Mouse (Mus musculus) thymus, postnatal 0 days (tissue): ENCODE measurements around the gene Lipc. TPM values are rescaled to one million over a fixed set of nuclear protein-coding genes. Genes with fewer than 3 reads are reported as not detected.
"Not testable (repeated sequence)": the region's sequence is repeated elsewhere in the genome, so short reads cannot be mapped to it uniquely, and the experiment has no call there.

Experiments used
- DNase-seq: peaks from one replicate; pipeline ENCODE4 v3.0.0-alpha.2; 2015; ENCODE audit warnings: low spot score
- polyA plus RNA-seq: library from polyadenylated mRNA; unstranded; fragments of >200 nt; fragmentation: Nextera tagmentation; extraction: Ambion mirVana; gene quantifications from 2 replicates; pipeline ENCODE4 v1.2.1, GENCODE M21; 2015

Gene Lipc
- polyA plus RNA-seq, 1 experiment from 2014 or later: 0.25 TPM

DNA sequence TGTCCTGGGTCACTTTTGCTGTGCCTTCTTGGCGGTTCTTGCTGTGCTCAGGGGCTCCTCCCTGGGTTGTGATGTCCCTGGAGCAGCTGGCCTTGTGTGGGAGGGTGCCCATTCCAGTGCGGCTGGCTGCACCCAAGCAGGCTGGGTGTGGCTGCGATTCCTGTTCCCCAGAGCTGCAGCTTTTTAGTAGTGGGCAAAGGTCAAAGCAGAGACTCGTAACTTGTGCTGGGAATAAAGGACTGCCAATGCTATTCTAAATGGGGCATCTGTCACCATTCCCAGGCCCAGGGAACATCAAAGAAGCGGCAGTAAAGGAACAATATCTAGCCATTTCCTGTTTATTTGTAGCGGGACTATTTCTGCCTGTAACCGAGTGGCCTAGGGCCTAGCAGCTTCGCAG, 88.7 kb downstream of the Lipc start:
- no peak for DNase-seq

DNA sequence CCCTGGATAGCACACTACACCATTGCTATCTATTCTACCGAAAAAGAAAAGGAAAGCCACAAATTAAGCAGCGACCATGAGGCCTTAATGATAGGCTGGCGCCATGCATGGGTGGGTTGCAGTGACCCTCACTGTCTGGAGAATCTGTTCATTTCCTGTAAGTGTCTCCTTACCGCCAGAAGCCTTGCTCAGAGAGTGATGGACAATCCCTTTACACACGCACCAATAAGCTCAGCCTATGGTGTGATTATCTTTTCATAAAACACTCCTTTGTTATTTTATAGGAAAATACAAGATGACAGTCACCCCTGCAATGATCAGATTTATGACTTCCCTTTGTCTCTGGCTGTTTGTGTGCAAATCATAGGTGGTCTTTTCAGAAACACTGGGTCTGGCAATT, 92.8 kb downstream of the Lipc start:
- no peak for DNase-seq

DNA sequence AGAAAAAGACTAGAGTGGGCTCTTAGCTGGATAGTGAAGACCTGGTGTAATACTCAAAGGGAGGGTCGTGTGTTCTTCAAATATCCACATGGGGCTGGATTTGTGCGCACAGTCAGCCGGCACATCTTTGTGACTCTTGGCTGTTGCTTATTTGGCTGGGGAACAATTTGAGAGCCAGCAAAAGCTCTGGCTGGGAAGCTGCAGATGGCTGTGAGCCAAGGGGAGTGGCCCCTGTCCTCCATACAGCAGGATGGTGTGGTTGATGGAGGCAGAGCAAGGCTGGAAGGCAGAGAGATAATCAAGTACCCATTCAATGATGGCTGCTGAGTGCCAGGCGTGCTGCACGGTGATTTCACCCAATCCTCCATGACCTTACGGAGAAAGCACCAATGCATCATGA, 96.2 kb downstream of the Lipc start:
- no peak for DNase-seq

DNA sequence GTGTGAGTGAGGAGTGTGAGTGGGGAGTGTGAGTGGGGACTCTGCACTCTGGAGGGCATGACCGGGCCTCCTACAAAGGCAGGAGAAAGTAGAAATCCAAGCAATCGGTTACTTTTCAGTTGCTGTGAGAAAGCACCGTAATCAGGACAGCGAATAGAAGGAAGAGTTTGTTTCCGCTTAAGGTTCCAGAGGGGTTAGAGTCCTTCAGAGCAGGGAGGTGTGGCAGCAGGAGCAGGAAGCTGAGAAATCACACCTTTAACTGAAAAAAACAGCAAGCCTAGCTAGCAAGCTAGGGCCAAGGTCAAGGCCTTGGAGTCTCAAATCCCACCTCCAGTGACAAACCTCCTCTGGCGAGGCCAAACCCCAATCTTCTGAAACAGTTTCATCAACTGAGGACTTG, 97.1 kb downstream of the Lipc start:
- no peak for DNase-seq

DNA sequence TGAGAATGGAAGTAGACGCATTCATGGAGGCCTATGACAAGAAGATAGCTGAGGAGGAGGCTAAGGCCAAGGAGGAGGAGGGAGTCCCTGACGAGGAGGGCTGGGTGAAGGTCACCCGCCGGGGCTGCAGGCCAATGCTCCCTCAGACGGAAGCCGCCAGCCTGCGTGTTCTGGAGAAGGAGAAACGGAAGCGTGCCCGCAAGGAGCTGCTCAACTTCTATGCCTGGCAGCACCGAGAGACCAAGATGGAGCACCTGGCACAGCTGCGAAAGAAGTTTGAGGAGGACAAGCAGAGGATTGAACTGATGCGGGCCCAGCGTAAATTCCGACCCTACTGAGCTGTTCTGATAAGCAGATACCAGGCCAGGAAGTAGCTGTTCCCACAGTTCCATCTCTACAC, 98.9 kb downstream of the Lipc start:
- not testable (repeated sequence) for DNase-seq

DNA sequence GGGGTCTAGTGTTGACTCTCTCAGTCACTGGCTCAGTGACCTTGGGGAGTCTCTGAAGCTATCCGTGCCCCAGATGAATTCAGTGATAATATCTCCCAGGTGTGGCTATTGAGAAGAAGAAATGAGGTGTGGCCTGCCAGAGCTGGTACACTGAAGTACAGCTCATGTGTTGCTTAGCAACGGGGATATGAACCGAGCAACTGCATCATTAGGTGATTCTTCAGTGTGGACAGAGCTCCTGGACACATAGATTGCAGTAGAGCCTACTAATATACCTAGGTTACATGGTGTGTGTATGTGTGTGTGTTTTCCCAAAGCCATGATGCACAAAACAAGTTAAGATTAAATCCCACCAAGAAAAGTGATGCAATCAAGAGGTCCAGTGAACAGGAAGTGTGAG, 100.5 kb downstream of the Lipc start:
- DNase-seq: no peak

DNA sequence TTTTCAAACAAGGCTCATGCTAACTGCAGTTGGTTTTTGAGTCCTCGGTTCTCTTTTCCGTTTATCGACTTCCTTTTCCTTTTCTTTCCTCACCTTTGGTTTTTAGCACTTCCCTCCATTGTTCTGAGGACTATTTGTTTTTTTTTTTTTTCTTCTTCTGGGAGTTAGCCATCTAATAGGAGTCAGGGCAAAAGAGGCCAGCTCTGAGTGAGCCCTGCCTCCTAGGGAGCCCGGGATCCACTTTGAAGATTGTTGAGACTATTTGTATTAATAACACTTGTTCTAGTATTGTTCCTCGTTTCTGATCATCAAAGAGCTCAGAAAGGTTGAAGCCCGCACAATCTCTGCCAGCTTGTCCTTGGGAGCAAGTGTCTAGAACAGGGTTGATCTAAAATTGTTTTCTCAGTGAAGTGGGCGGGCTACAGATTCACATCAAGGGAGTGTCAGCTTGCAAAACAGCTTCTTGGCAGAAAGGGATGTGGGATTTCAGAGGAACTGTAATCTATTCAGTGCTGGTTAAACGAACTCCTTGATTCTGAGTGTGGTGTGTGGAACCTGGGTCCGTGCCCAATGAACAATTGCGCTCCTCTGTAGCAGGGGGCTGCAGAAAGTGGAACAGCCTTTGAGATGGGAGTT, 103.8 kb downstream of the Lipc start:
- DNase-seq: peak; percentile 19

DNA sequence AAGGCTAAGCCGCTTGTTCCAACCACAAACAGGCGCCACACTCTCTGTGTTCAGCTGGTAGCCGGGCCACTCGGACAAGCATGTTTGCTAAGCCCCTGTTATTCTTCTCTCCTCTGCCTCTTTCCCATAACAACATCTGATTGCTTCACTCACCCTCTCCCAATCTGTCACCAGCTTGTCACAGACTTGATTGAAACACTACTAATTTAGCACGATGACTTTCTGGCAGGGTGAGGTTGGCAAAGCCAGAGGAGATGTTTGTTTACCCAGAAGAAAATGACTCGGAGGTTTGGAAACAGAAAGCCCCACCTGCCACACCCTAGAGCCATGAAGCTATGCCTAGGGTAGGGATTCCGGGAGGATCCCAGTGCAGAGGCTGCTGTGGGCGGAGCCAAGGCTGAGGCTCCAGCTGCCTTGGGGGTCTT, 104.4 kb downstream of the Lipc start:
- no peak for DNase-seq

DNA sequence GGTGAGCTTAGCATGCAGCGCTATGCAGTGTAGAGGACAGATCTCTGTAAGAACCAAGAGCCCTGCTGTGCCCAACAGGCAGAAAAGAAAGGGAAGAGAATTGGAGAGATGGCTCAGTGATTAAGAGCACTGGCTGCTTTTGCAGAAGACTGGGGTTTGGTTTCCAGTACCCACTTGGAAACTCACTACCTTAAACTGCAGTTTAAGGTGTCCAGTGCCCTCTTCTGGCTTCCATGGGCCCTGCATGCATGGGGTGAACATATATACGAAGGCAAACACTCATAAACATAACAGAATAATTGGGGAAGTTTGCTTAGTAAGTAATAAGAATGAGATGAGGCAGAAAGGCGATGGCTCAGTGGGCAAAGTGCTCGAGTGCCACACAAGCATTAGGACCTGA, 108.8 kb downstream of the Lipc start:
- no peak for DNase-seq

DNA sequence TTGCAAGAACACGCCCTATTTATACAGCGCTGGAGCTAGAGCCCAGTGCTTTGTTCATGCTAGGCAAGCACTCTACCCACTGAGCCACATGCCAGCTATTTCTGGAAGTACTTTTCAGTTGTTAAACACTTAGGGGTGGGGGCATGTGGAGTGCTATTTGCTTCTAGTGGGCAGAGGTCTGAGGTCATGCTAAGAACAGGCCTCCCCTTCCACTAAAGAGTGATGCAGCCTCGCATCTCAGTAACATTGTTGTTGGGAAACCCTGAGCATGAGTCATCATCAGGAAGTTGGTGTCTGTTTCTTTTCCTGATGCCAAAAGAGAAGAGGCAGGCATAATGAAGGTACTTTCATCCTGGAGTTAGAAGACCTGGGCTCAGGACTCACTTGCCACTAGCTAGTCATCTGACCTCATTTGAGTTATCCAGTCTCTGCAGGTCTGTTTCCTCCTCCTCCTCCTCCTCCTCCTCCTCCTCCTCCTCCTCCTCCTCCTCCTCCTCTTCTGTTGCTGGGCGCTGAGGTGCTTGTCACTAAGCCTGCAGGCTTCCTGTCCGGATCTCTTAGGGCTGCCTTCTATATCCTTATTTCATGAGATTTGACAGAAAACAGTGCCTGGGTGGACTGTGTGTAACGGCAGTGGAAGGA, 109.6 kb downstream of the Lipc start:
- DNase-seq: no peak

DNA sequence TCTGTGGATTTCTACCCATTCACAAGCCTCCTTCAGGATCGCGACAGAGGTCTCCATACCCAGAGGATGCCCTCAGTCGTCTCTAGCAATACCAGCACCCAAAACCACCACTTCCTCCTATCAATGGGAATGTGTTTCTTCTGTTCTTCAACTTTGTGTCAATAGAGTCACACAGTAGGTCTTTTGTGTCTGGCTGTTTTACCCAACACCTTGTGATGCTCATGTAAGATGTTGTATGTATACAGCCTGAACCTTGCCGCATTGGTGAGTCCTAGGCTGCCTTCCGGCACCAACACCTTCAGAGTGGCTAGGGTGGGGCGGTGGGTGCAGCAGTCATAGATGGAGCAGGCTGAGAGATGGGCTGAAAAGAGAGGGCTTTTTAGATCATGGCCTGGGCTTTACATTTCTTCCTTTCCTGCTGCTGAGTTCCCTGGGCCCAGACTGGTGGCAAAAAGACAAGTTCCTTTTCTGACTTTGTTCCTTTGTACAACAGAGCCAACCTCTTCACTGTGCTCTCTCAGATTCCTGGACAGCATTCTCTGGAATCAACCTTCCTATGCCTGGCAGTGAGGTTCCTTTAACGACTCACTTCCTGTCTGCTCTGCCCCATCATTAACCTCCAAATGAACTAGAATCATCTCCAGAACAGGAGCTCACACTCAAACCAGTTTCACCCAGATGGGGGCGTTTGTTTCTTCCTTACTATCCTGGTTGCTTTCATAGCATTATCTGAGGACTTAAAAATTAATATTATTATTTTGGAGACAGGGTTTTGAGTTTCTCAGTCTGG, 110.4 kb downstream of the Lipc start:
- no peak for DNase-seq

DNA sequence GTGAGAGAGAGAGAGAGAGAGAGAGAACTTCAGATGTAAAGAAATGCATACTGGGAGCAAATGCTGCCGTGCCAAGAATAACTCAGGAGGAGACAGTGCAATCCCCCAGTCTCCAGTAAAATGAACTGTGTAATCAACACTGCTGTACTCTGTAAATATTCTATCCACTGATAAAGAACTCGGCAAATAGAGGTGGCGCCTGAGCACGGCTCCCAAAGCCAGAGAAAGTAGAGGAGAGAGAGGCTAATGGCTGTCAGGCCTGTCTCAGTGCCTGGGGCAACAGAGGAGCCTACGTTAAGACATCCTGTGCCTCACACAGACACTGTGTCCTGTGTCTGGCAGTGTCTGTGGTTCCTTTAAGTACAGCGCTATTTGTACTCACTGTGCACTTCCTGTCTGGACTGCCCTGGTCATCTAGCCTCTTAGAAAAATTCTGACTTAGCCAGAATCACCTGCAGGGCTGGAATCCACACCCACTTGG, 111.1 kb downstream of the Lipc start:
- no peak for DNase-seq

DNA sequence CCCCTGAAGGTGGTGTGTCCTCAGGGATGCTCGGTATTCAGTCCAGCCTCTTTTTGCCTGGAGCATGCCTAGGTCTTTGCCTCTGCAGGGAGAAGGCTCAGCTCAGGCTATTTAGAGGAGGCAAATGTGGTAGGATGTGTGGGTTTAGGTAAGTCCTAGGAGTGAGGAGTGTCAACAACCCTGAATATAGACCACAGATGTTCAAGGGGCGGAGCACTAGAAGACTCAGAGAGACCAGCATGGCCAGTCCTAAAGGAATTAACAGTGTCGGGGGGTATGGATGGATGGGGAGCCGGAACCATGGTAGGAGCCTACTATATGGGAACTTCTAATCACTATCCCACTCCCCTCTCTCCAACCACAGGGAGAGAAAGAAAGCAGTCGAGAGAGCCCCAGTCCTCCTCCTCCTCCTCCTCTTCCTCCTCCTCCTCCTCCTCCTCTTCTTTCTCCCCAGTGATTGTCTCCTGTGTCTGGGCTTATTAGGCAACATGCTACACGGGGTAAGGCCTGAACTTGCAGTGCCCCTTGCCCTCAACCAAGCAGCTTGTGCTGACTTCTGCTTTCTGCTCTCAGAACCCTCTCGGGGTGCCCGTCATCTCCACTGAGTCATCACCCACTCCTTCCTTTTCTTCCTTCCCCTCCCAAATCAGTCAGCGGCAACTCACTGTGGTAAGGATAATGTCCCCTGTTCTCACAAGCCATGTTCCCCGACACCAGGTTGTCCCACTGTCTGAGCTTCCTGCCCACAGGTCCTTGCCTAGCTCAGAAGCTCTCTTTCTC, 113.7 kb downstream of the Lipc start:
- DNase-seq: no peak

DNA sequence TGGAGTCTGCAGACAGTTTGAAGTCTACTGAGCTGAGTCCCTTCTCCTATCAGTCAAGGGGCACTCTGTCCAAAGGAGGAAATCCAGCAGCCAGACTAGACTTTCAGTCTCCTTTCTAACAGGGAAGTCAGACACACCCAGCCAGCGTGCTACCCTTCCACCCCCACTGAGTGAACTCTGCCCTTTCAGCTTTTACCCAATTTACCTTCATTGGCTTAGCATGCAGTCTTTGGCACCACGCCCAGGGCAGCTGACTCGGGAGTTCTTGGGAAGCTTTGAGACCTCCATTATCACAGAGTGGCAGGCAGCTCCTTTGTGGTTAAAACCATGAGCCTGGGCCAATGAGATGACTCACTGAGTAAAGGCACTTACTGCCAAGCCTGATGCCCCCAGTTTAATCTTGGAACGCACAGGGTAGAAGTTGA, 117.3 kb downstream of the Lipc start:
- DNase-seq: no peak

DNA sequence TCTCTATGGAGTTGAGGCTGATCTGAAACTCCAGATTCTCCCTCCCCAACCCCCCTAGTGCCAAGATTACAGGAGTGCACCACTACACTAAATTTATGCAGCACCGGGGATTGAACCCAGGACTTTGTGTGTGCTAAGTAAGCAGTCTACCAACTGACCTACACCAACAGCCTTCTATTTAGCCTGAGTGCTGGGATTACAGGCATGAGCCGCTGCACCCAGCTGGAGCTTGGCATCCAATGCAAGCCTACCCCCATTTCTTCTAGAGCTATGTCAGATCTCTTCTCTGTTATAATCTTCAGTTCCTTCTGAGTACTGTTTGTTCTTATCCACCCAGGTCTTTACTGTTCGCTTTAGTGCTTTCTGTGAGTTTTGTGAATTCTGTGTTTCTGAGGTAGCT, 117.8 kb downstream of the Lipc start:
- no peak for DNase-seq

DNA sequence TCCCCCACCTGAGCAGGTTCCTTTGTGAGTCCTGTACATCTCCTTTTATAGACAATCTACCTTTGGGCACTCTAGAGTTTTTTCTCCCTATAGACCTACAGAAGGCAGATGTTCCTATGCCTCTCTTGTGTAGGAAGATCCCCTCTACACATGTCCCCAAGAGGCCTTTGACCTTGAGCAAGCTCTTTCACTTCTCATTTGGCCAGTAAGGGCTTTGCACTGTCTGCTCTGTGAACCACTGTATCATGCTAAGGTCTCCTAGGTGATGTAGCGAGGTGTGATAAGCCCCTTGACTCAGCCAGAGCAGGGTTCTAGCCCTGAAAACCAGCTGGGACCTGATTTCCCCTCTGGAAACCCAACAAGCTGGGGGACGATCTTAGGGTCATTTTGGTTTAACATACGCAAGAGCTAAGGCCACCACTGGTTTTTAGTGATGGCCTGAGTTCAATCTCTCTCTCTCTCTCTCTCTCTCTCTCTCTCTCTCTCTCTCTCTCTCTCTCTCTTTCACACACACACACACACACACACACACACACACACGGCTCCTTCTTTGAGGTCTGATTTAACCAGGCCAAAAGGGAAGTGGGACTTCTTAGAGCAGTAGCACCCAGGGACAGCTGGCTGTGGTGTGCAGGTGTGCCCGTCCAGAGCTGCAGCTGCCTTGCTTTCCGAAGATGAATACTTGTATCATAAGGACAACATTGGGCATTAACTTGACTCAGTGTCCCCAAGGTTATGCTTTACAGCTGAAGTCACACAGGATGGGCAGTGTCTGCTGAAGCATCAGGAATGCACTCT, 118.7 kb downstream of the Lipc start:
- DNase-seq: peak; percentile 46

DNA sequence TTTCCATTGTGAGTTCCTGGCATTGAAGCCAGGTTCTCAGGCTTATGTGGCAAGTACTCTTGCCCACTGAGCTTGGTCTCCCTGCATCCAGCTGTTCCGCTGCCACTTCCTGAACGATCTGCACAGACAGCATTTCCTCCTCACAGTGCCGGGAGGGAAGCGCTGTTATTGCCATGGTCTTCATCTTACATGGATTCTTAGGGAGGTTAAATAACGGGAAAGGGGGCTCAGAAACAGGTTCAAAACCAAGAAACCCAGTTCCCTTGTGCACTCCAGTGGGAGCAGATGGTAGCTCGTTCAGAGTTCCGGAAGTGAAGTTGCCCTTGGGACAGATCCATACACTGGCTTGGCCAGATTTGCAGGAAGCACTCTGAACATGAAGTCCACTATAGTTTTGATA, 119.8 kb downstream of the Lipc start:
- no peak for DNase-seq

DNA sequence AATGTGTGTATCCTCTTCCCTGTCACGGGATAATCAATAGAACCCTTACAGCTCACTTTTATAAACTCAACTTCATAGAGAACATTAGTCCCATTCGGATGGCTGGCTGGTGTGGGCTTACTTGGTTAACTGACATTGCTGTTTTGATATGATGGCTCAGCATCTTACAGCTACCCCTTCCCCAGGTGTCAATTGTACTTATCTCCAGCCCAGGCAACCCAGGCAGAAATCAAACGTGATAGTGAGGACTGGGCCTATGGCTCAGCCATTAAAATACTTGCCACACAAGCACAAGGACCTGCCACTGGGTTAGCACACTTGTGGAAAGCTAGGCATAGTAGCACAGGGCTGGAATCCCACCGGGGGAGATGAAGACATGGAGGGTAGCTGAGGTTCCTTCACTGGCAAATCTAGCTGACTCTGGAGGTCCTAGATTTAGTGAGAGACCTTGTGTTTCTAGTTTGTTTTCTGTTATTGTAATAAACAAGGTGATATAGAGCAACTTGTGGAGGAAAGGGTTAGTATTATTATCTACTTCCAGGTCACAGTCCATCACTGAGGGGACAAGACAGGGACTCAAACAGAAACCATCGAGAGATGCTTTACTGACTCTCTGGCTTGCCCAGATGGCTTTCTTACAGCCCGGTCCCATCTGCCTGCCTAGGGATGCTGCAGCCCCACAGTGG, 121.0 kb downstream of the Lipc start:
- no peak for DNase-seq

DNA sequence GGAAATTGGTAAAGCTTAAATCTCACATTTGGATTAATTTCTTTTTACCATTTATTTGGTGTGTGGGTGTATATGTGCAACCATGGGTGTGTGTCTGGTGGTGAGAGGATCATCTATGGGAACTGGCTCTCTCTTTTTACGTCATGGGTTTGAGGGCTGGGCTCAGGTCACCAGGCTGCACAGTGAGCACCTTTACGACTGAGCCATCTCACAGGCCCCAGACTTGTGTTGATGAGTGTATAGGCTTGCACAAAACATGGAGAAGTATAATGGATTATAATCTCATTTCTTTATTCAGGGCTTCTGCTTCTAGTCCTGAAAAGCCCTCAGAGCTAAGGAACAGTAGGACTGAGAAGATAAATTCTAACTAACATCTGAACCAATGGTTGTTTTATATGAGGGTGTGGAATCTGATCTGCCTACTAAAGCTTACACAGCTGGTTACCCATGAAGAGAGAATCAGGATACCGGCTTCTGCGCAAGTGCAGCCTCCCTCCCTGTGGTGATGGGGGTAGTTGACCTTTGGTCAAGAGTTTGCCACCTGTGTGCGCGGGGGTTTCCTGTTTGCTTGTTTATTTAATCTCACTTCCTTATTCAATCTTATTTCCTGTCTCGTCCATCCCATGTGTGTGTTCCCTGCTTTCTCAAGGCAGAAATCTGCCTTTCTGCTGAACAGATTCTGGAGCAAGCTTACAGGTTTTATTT, 122.1 kb downstream of the Lipc start:
- no peak for DNase-seq

DNA sequence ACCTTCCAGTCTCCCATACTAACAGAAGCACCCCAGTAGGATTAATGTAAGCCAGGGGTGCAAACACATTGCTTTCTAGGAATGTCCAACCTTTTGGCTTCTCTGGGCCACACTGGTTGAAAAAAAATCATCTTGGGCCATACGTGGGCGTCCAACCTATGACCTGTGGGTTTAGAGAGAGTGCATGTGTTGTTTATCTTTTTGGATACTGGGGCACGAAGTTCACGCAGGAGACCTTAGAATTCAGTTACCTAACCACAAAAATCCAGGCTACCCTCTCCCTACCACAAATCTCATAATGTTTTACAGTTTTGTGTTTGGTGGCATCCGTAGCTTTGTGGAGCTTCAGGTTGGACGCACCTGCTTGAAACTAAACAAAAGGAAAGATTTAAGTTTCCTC, 124.1 kb downstream of the Lipc start:
- DNase-seq: no peak
